Mouse (Mus musculus): ENCODE measurements around the gene Pbxip1.

DNA sequence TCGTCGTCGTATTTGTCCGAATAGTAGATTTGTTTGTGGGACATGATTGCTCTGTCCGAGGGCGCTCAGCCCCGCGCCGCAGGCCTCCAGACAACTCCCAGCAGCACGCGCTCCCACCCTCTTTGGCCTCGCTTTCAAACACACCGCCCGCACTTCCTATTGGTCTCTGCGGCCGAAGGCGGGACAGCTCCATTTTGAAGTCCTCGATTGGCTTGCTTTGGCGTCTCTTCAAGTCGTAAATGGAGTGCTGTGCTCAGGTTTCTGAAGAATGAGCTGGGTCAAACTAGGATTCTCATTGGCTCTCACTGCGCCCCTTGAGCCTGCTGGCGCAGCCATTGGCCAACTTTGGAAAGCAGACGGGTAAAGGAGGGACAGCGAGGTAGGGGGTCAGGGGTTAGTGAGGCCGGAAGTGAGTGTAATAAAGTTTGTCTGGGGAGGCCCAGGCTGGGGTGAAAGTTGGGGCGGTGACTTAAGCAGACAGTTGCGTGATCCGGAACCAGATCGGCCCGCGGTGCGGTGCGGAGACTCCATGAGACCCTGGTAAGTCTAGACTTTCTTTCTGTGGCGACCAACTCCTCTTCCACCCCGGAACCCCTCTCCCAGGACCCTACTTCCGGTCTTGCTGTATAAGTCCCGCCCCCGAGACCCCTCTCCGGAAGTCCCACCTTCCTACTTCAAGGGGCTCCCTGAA, 18.2 kb upstream of the Pbxip1 start, which contains the start of the genes Cks1b and Shc1:
- peak; percentile 69; the same call in 1 of the 2 replicates for TF ChIP-seq POLR2A (IDR thresholded peaks at IDR 0.05; ENCODE audit: borderline replicate concordance, extremely low read depth, low read depth, low read length)
- TF ChIP-seq CTCF (IDR thresholded peaks at IDR 0.05; ENCODE audit: insufficient read depth, low read length): no peak
